Mouse (Mus musculus) cerebellum, adult 2 months (tissue): ENCODE measurements around the gene Zfp580. TPM values are rescaled to one million over a fixed set of nuclear protein-coding genes. Genes with fewer than 3 reads are reported as not detected.

ENCODE experiments used
- DNase-seq, 2 experiments: peaks; one replicate each; pipeline ENCODE4 v3.0.0; 2021
- H3K27ac ChIP-seq: fragments of 200-500 bp; 2 replicates; pipeline ENCODE4 v1.5.1; 2012; ENCODE audit warnings: low read length, control low read depth, inconsistent platforms; ENCODE audit not compliant: insufficient read depth
- H3K27me3 ChIP-seq: fragments of 200-500 bp; 2 replicates; pipeline ENCODE4 v1.6.1; 2012; ENCODE audit warnings: inconsistent platforms, mild to moderate bottlenecking, low read length, moderate library complexity; ENCODE audit not compliant: control insufficient read depth, insufficient read depth
- H3K4me1 ChIP-seq: fragments of 200-500 bp; 2 replicates; pipeline ENCODE4 v1.6.1; 2011; ENCODE audit warnings: low read length; ENCODE audit not compliant: control insufficient read depth, insufficient read depth
- H3K4me3 ChIP-seq: fragments of 200-500 bp; replicated peaks from 2 replicates; pipeline ENCODE3; 2011; ENCODE audit warnings: mild to moderate bottlenecking, low read depth, low read length, control low read depth; ENCODE audit not compliant: insufficient read depth
- CTCF ChIP-seq: fragments of 200-500 bp; IDR thresholded peaks from 2 replicates; pipeline ENCODE4 v1.5.1; 2011; ENCODE audit warnings: low read depth, mild to moderate bottlenecking, control low read depth, low read length, moderate library complexity, borderline replicate concordance; ENCODE audit not compliant: insufficient read depth
- POLR2A ChIP-seq: fragments of 200-500 bp; IDR thresholded peaks from 2 replicates; pipeline ENCODE4 v1.6.1; 2011; ENCODE audit warnings: low read length, control low read depth, borderline replicate concordance; ENCODE audit not compliant: insufficient read depth
- WGBS: fragments of 180-500 bp; shearing (Covaris S2); methylation state at CpG from one replicate; pipeline ENCODE4 v1.1.7; 2018; 5-methylcytosine and 5-hydroxymethylcytosine counted together
- polyA plus RNA-seq: library from polyadenylated mRNA; depleted of rRNA; stranded (reverse); fragments of >200 nt; gene quantifications from 2 replicates; pipeline ENCODE4 v1.2.3, GENCODE M21; 2012

Gene Zfp580
- polyA plus RNA-seq, 1 experiment = 29.7 TPM

DNA sequence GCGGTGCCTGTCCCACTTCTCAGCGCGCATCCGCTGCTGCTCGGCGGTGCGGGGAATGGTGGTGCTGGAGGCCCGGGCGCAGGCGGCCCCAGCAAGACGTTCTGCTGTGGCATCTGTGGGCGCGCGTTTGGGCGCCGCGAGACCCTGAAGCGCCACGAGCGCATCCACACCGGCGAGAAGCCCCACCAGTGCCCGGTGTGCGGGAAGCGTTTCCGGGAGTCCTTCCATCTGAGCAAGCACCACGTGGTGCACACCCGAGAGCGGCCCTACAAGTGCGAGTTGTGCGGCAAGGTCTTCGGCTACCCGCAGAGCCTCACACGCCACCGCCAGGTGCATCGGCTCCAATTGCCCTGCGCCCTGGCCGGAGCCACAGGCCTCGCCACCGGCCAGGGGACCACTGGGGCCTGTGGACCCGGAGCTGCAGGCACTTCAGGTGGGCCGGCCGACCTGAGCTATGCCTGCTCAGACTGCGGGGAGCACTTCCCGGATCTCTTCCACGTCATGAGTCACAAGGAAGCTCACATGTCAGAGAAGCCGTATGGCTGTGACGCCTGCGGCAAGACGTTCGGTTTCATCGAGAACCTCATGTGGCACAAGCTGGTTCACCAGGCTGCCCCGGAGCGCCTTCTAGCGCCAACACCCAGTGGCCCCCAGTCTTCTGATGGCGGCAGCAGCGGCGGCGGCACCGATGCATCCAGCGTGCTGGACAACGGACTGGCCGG is 20.6 kb upstream of the Zfp580 start:
- Histone ChIP-seq H3K4me1 (no peaks in the 10 kb centered on the region), H3K27ac (no peak overlapping the region), H3K27me3 (no peaks in the 10 kb centered on the region), H3K4me3 (no peak overlapping the region)
- no peak for DNase-seq
- 90% methylated on average over 63 of the region's 63 CpGs for WGBS
- no peak for TF ChIP-seq POLR2A
- no peak for TF ChIP-seq CTCF

DNA sequence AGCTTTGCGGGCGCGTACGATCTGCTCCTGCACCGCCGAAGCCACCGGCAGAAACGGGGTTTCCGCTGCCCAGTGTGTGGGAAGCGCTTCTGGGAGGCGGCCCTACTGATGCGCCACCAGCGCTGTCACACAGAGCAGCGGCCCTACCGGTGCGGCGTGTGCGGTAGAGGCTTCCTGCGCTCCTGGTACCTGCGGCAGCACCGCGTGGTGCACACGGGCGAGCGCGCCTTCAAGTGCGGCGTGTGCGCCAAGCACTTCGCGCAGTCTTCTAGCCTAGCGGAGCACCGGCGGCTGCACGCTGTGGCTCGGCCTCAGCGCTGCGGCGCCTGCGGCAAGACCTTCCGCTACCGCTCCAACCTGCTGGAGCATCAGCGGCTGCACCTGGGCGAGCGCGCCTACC is 19.8 kb upstream of the Zfp580 start:
- no peaks in the 10 kb centered on the region for H3K27me3 ChIP-seq
- no peaks in the 10 kb centered on the region for H3K4me1 ChIP-seq
- no peak overlapping the region for H3K4me3 ChIP-seq
- no peak for TF ChIP-seq POLR2A
- no peak for TF ChIP-seq CTCF
- H3K27ac ChIP-seq = no peak overlapping the region
- DNase-seq = no peak
- WGBS = 90% methylated on average over 46 of the region's 46 CpGs

DNA sequence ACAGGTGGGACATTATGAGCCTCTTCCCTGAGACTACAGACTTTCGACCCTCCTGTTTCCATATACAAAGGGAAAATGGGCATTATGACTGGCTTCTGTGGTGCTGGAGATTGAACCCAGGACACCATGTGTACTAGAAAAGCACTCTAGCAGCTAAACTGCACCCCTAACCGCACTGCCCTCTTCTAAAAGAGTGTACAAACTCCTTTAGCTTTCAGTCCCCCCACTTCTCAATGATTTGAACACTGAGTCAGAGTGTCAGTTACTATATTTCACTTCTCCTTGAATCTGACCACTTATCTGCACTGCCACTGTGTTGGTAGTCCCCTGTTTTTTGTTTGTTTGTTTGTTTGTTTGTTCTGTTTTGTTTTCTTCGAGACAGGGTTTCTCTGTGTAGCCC is 17.5 kb upstream of the Zfp580 start, which contains the start of gene 4632433K11Rik:
Gene 4632433K11Rik (plus strand): TSS at position 301 of the 400 bp plus-strand sequence.
- WGBS = 95% methylated on average over 3 of the region's 3 CpGs
- no peak within 1 kb of the TSS for H3K27ac ChIP-seq
- no peaks in the 10 kb centered on the region for H3K4me1 ChIP-seq
- H3K27me3 ChIP-seq = no peaks in the 10 kb centered on the region
- H3K4me3 ChIP-seq = no peak within 1 kb of the TSS
- no peak for DNase-seq
- no peak for TF ChIP-seq CTCF
- no peak for TF ChIP-seq POLR2A

DNA sequence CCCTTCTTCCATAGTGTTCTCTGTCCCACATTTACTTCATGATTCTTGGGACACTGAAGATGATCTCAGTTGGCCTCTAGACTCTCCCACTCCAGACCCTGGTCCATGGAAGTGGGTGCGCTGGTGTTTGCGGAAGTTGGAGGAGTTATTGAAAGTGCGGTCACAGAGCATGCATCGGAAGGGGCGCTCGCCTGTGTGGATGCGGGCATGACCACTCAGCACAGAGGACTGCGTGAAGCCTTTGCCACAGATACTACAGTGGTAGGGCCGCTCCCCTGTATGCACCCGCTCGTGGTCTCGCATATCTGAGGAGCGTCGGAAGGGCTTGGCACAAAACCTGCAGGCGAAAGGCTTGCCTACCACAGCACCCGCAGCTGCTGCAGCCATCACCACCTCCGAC is 15.7 kb upstream of the Zfp580 start:
- H3K4me3 ChIP-seq = no peak overlapping the region
- H3K4me1 ChIP-seq = no peaks in the 10 kb centered on the region
- WGBS = 95% methylated on average over 17 of the region's 17 CpGs
- TF ChIP-seq POLR2A (no peak), CTCF (no peak)
- H3K27ac ChIP-seq = no peak overlapping the region
- no peak for DNase-seq
- no peaks in the 10 kb centered on the region for H3K27me3 ChIP-seq

DNA sequence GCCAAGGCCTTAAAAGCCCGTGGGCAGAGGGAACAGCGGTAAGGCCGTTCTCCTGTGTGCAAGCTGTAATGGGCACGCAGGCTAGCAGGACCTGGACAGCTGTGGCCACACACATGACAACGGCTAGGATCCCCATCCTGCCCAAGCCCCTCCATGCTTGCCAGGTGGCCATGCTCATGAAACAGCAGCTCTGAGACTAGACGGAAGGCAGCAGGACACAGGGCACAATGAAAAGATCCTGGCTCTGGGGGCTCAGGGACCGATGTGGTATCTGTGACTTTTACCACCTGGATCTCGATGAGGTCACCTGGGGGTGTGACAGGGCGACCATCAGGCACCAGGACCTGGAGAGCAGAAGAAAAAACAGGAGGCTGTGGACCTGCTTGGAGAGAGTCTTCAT is 15.2 kb upstream of the Zfp580 start:
- 94% methylated on average over 9 of the region's 9 CpGs for WGBS
- TF ChIP-seq CTCF (no peak), POLR2A (no peak)
- DNase-seq = no peak
- Histone ChIP-seq H3K4me1 (no peaks in the 10 kb centered on the region), H3K27ac (no peak overlapping the region), H3K4me3 (no peak overlapping the region), H3K27me3 (no peaks in the 10 kb centered on the region)

DNA sequence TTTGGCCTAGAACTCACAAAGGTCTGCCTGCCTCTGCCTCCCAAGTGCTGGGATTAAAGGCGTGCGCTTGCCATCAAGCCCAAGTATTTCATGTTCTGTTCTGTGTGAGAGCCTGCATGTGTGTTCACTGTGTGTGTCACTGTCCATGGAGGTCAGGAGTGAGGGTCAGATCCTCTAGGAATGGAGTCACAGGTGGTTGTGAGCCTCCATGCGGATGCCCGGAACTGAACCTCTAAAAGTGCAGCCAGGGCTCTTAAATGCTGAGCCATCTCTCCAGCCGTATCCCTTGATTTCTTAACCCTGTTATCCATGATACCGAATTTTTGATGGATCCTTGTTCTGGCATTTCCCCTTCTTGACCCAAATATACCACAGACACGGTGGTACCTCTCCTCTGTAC is 14.3 kb upstream of the Zfp580 start:
- Histone ChIP-seq H3K27me3 (no peaks in the 10 kb centered on the region), H3K4me1 (no peaks in the 10 kb centered on the region), H3K27ac (no peak overlapping the region), H3K4me3 (no peak overlapping the region)
- WGBS = 93% methylated on average over 7 of the region's 7 CpGs
- no peak for DNase-seq
- TF ChIP-seq CTCF (no peak), POLR2A (no peak)

DNA sequence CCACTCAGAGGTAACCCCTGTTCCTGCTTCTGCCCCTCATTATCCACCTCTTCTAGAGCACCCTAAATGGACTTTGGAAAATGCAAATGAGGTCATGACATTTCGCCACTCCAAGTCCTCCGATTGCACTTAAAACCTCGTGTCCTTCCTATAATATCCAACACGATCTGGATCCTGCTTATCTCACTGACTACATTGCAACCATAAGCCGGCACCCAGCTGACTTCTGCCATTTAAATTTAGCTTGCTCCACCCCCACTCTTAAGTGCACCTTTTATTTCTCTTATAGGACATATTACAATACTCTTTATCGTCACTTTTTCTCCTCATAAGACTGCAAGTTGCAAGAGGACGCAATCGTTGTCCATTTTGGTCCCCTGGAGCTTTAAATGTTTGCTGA is 13.9 kb upstream of the Zfp580 start:
- Histone ChIP-seq H3K4me1 (no peaks in the 10 kb centered on the region), H3K27me3 (no peaks in the 10 kb centered on the region), H3K27ac (no peak overlapping the region; the same call in 1 of the 2 replicates), H3K4me3 (peak overlapping the region; percentile 82)
- no peak for DNase-seq
- 84% methylated on average over 8 of the region's 8 CpGs for whole genome bisulfite sequencing
- TF ChIP-seq CTCF = no peak
- no peak for TF ChIP-seq POLR2A

DNA sequence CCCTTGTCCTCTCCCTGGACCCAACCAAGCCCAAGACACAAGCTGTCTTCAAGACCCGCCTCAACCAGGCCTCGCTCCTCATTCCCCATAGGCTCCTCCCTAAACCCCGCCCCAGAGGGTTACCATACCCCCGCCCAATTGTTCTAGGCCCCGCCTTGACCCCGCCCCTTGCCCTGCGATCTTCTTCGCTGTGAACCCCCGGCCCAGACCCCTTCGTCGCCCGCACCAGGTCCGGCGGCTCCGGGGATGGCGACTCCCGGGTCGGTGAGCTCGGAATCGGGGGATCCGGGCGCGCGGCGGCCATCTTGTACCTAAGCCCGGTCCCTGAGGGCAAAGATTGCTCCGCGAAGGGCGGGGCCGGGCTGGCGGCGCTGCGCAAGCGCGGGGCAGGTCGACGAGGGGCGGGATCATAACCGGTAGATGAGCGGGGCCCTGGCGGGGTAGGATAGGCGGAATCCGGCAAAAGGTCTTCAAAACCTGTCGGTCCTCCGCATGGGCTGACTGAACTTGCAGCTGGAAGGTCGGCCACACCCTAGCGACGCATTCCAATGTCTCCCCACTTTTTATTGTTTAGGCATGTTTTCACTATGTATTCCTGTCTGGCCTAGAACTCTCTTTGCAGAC is 13.1 kb upstream of the Zfp580 start, which contains the start of gene Zfp784:
Gene Zfp784 (minus strand): TSS at position 338 of the 624 bp plus-strand sequence.
- H3K4me3 ChIP-seq = peak within 1 kb of the TSS; percentile 82
- no peaks in the 10 kb centered on the region for H3K27me3 ChIP-seq
- peak within 1 kb of the TSS; percentile 94 for H3K27ac ChIP-seq
- TF ChIP-seq POLR2A (peak; percentile 72), CTCF (no peak)
- 2% methylated on average over 48 of the region's 48 CpGs for WGBS
- DNase-seq = peak; percentile 92 to 96
- no peaks in the 10 kb centered on the region for H3K4me1 ChIP-seq
